ENCODE assay signal across 11 mouse cellular contexts in genomic region chr12:80846861-80847268, GRCm38 (mm10). TPM values are rescaled to one million over a fixed set of nuclear protein-coding genes. Genes with fewer than 3 reads are reported as not detected.
DNase-seq lines count a peak whose midpoint lies in the region; ATAC-seq lines count a peak whose summit lies in the region.
"Had no signal": no experiment of that assay in that cellular context is flagged by ENCODE, and none has a peak within 500 bp of the region (broad histone marks: within the 10 kb centered on the region; RNA-seq: fewer than 3 reads in every experiment).

No protein-coding gene starts in this region.

- peaks cover 4% of the 10 kb centered on the region; the same call in 1 of the 2 replicates for H3K4me1 ChIP-seq in hindbrain, embryonic 16.5 days (ENCODE audit: control insufficient read depth, insufficient read depth, low read depth, low read length)

- no peak overlapping the region for H3K9ac ChIP-seq in hindbrain, embryonic 16.5 days (ENCODE audit: low read depth, low read length)

- no peaks in the 10 kb centered on the region; the same call in 1 of the 2 replicates for H3K36me3 ChIP-seq in macrophage (ENCODE audit: inconsistent target)
- no peaks in the 10 kb centered on the region for H3K36me3 ChIP-seq in hindbrain, embryonic 16.5 days (ENCODE audit: control insufficient read depth, insufficient read depth, low read length)

- H3K4me3 ChIP-seq in macrophage (ENCODE audit: inconsistent target) = no peak overlapping the region
- H3K4me3 ChIP-seq in hindbrain, embryonic 16.5 days (ENCODE audit: low read length) = no peak overlapping the region
- H3K4me3 ChIP-seq: erythroblast, embryonic 14.5 days had no signal

- 45% methylated on average over 1 of the region's 1 CpGs for WGBS in macrophage (ENCODE audit: missing documents)
- WGBS in hindbrain, embryonic 16.5 days = 76% methylated on average over 1 of the region's 1 CpGs

- no peaks in the 10 kb centered on the region for H3K27me3 ChIP-seq in hindbrain, embryonic 16.5 days (replicated peaks; ENCODE audit: control insufficient read depth, insufficient read depth, low read length)

- H3K79me2 ChIP-seq in macrophage (ENCODE audit: inconsistent target) = peaks cover 99% of the 10 kb centered on the region

- no peaks in the 10 kb centered on the region for H3K9me3 ChIP-seq in hindbrain, embryonic 16.5 days (ENCODE audit: control insufficient read depth, low read length)

- DNase-seq in kidney, adult 9 months = peak; percentile 50
- no peak for DNase-seq in kidney, adult 18-20 months
- DNase-seq in left cerebral cortex, postnatal 10 days (ENCODE audit: extremely low spot score in 1 of 2, low spot score in 2 of 2) = no peak
- DNase-seq: midbrain, embryonic 14.5 days; right cerebral cortex, adult 18-20 months had no signal

- H3K4me2 ChIP-seq in hindbrain, embryonic 16.5 days (ENCODE audit: low read length) = no peak overlapping the region

- peak; percentile 87 for ATAC-seq in CD4-positive, CD25-positive, alpha-beta regulatory T cell, adult 4 months
- ATAC-seq in common myeloid progenitor, adult 5-6 weeks (replicated peaks; ENCODE audit: low read depth, poor library complexity, severe bottlenecking) = peak; percentile 78
- no peak for ATAC-seq in frontal cortex, adult (ENCODE audit: low TSS enrichment)
- no peak for ATAC-seq in hindbrain, embryonic 16.5 days

- intact Hi-C loops in left cerebral cortex, postnatal 10 days (cut with DNase I) = no loop called here

- peak overlapping the region; percentile 79 for H3K27ac ChIP-seq in macrophage
- no peak overlapping the region for H3K27ac ChIP-seq in hindbrain, embryonic 16.5 days (ENCODE audit: low read depth, low read length)

RNA-seq across cellular contexts. Expression of gene Susd6, which starts 56.6 kb away (rescaled TPM):
- 10 to 100 TPM; 23.1 to 29.8 TPM for polyA plus RNA-seq in CD4-positive, CD25-positive, alpha-beta regulatory T cell, adult 4 months (2017; shearing (Covaris generic))
- 18.4 and 22.4 TPM in 2 replicates for total RNA-seq in common myeloid progenitor, adult 5-6 weeks (2017)
- total RNA-seq in macrophage (2018; cell fraction: chromatin; rRNA removed) = 100 to 1,000 TPM in 21 of 26 experiments, 10 to 100 TPM in 5; 82.5 to 344 (median 177) TPM
- total RNA-seq in macrophage (2018; cell fraction: cytosol; rRNA removed) = 100 to 1,000 TPM in 25 of 26 experiments, 10 to 100 TPM in 1; 98.6 to 237 (median 169) TPM
- total RNA-seq in macrophage (2018; cell fraction: nucleus; rRNA removed) = 100 to 1,000 TPM; 137 to 428 (median 289) TPM
- polyA plus RNA-seq in macrophage (2018) = 67.3 to 91.5 TPM (median 72.0 TPM) in 3 replicates
- polyA plus RNA-seq in hindbrain, embryonic 16.5 days (2015; fragmentation: Nextera tagmentation; extraction: Ambion mirVana) = 9.9 and 12.1 TPM in 2 replicates
- total RNA-seq in left cerebral cortex, postnatal 10 days (2021) = 10 to 100 TPM; 23.8 to 24.0 TPM

Comparison
In these comparisons a context has a peak if more than half of its experiments do, and no peak if none do; other contexts are left out.
1. ATAC-seq: peak in CD4-positive, CD25-positive, alpha-beta regulatory T cell, adult 4 months (single experiment) and common myeloid progenitor, adult 5-6 weeks (single experiment); none in frontal cortex, adult (single experiment) and hindbrain, embryonic 16.5 days (single experiment).